Mouse (Mus musculus): ENCODE data around the gene Rtkn2. TPM values are rescaled to one million over a fixed set of nuclear protein-coding genes. Genes with fewer than 3 reads are reported as not detected.
A peak's percentile ranks its signal among the peaks of the same experiment; 100 is the strongest.

Rtkn2 gene
- polyA plus RNA-seq, 1 experiment from 2014 or later, result 1.3 TPM

- no peaks in the 10 kb centered on the region for H3K36me3 ChIP-seq (replicated peaks)
Measured at GRCm38 (mm10) chr10:68013137-68013536, 33.8 kb downstream of the Rtkn2 start.

GRCm38 (mm10) chr10:68020755-68021154, 41.4 kb downstream of the Rtkn2 start:
- H3K9me3 ChIP-seq (replicated peaks), result no peaks in the 10 kb centered on the region
- H3K27ac ChIP-seq (replicated peaks), result no peak overlapping the region
- no peak overlapping the region for H3K9ac ChIP-seq
- H3K36me3 ChIP-seq (replicated peaks), result no peaks in the 10 kb centered on the region; the same call in 1 of the 2 replicates
- no peaks in the 10 kb centered on the region for H3K4me1 ChIP-seq (replicated peaks)
- no peaks in the 10 kb centered on the region for H3K27me3 ChIP-seq
- WGBS (ENCODE audit: insufficient replicate concordance), result 71% methylated on average over 2 of the region's 2 CpGs
- no peak for ATAC-seq (ENCODE audit: insufficient read depth)
- H3K4me3 ChIP-seq (replicated peaks), result no peak overlapping the region
- no peak overlapping the region for H3K4me2 ChIP-seq

More at GRCm38 (mm10) chr10:68013137-68013536, 33.8 kb downstream of the Rtkn2 start:
- Histone ChIP-seq H3K4me3 (replicated peaks) (no peak overlapping the region), H3K4me1 (replicated peaks) (no peaks in the 10 kb centered on the region), H3K9me3 (replicated peaks) (no peaks in the 10 kb centered on the region), H3K27me3 (no peaks in the 10 kb centered on the region), H3K4me2 (no peak overlapping the region), H3K9ac (no peak overlapping the region), H3K27ac (replicated peaks) (no peak overlapping the region)
- no peak for ATAC-seq (ENCODE audit: insufficient read depth)
- 81% methylated on average over 2 of the region's 2 CpGs for WGBS (ENCODE audit: insufficient replicate concordance)

GRCm38 (mm10) chr10:68025660-68026059, 46.3 kb downstream of the Rtkn2 start:
- Histone ChIP-seq H3K36me3 (replicated peaks) (no peaks in the 10 kb centered on the region), H3K4me2 (no peak overlapping the region), H3K27ac (replicated peaks) (no peak overlapping the region), H3K4me1 (replicated peaks) (no peaks in the 10 kb centered on the region), H3K4me3 (replicated peaks) (no peak overlapping the region), H3K9me3 (replicated peaks) (no peaks in the 10 kb centered on the region), H3K9ac (no peak overlapping the region), H3K27me3 (no peaks in the 10 kb centered on the region)
- WGBS (ENCODE audit: insufficient replicate concordance), result 60% methylated on average over 3 of the region's 3 CpGs
- ATAC-seq (ENCODE audit: insufficient read depth), result no peak

GRCm38 (mm10) chr10:68028327-68029080, 49.1 kb downstream of the Rtkn2 start:
- 0 out of 2 replicates have a peak, but pooled peaks have one; percentile 22 for ATAC-seq (ENCODE audit: insufficient read depth)
- H3K27me3 ChIP-seq, result no peaks in the 10 kb centered on the region
- WGBS (ENCODE audit: insufficient replicate concordance), result 61% methylated on average over 12 of the region's 12 CpGs
- H3K27ac ChIP-seq (replicated peaks), result no peak overlapping the region
- no peak overlapping the region for H3K4me2 ChIP-seq
- H3K9ac ChIP-seq, result no peak overlapping the region
- H3K4me1 ChIP-seq (replicated peaks), result no peaks in the 10 kb centered on the region
- no peaks in the 10 kb centered on the region for H3K36me3 ChIP-seq (replicated peaks)
- no peaks in the 10 kb centered on the region for H3K9me3 ChIP-seq (replicated peaks)
- H3K4me3 ChIP-seq (replicated peaks), result no peak overlapping the region

GRCm38 (mm10) chr10:68029081-68029626, 49.8 kb downstream of the Rtkn2 start:
- Histone ChIP-seq H3K9me3 (replicated peaks) (no peaks in the 10 kb centered on the region), H3K27me3 (no peaks in the 10 kb centered on the region), H3K4me3 (replicated peaks) (no peak overlapping the region), H3K4me1 (replicated peaks) (no peaks in the 10 kb centered on the region), H3K27ac (replicated peaks) (no peak overlapping the region), H3K9ac (no peak overlapping the region), H3K36me3 (replicated peaks) (no peaks in the 10 kb centered on the region), H3K4me2 (no peak overlapping the region)
- ATAC-seq (ENCODE audit: insufficient read depth), result no peak; the same call in 1 of the 2 replicates
- whole genome bisulfite sequencing (ENCODE audit: insufficient replicate concordance), result 68% methylated on average over 5 of the region's 5 CpGs

GRCm38 (mm10) chr10:68030027-68030426, 50.7 kb downstream of the Rtkn2 start:
- no peaks in the 10 kb centered on the region for H3K27me3 ChIP-seq
- H3K36me3 ChIP-seq (replicated peaks), result no peaks in the 10 kb centered on the region
- H3K4me2 ChIP-seq, result no peak overlapping the region
- H3K27ac ChIP-seq (replicated peaks), result no peak overlapping the region
- 83% methylated on average over 6 of the region's 6 CpGs for WGBS (ENCODE audit: insufficient replicate concordance)
- no peaks in the 10 kb centered on the region for H3K4me1 ChIP-seq (replicated peaks)
- H3K4me3 ChIP-seq (replicated peaks), result no peak overlapping the region
- H3K9ac ChIP-seq, result no peak overlapping the region
- no peak for ATAC-seq (ENCODE audit: insufficient read depth)
- no peaks in the 10 kb centered on the region for H3K9me3 ChIP-seq (replicated peaks)

- Histone ChIP-seq H3K36me3 (replicated peaks) (no peaks in the 10 kb centered on the region), H3K4me2 (no peak overlapping the region), H3K4me1 (replicated peaks) (no peaks in the 10 kb centered on the region), H3K9ac (no peak overlapping the region), H3K4me3 (replicated peaks) (no peak overlapping the region), H3K27ac (replicated peaks) (no peak overlapping the region), H3K27me3 (no peaks in the 10 kb centered on the region), H3K9me3 (replicated peaks) (no peaks in the 10 kb centered on the region)
- ATAC-seq (ENCODE audit: insufficient read depth), result no peak
- WGBS (ENCODE audit: insufficient replicate concordance), result 80% methylated on average over 20 of the region's 20 CpGs
Measured at GRCm38 (mm10) chr10:68035707-68036367, 56.5 kb downstream of the Rtkn2 start.

- Histone ChIP-seq H3K4me1 (replicated peaks) (no peaks in the 10 kb centered on the region), H3K9me3 (replicated peaks) (no peaks in the 10 kb centered on the region), H3K27me3 (no peaks in the 10 kb centered on the region), H3K36me3 (replicated peaks) (no peaks in the 10 kb centered on the region), H3K27ac (replicated peaks) (no peak overlapping the region), H3K4me3 (replicated peaks) (no peak overlapping the region), H3K9ac (no peak overlapping the region), H3K4me2 (no peak overlapping the region)
- WGBS (ENCODE audit: insufficient replicate concordance), result 77% methylated on average over 17 of the region's 17 CpGs
- no peak for ATAC-seq (ENCODE audit: insufficient read depth)
Measured at GRCm38 (mm10) chr10:68036368-68036980, 57.1 kb downstream of the Rtkn2 start.

GRCm38 (mm10) chr10:68038997-68039624, 59.7 kb downstream of the Rtkn2 start:
- WGBS (ENCODE audit: insufficient replicate concordance), result 75% methylated on average over 8 of the region's 8 CpGs
- no peaks in the 10 kb centered on the region for H3K27me3 ChIP-seq
- no peak overlapping the region for H3K27ac ChIP-seq (replicated peaks)
- H3K9ac ChIP-seq, result no peak overlapping the region
- no peak for ATAC-seq (ENCODE audit: insufficient read depth)
- no peaks in the 10 kb centered on the region for H3K4me1 ChIP-seq (replicated peaks)
- no peak overlapping the region for H3K4me3 ChIP-seq (replicated peaks)
- H3K36me3 ChIP-seq (replicated peaks), result no peaks in the 10 kb centered on the region
- no peak overlapping the region for H3K4me2 ChIP-seq
- H3K9me3 ChIP-seq (replicated peaks), result no peaks in the 10 kb centered on the region

GRCm38 (mm10) chr10:68039641-68040205, 60.4 kb downstream of the Rtkn2 start:
- WGBS (ENCODE audit: insufficient replicate concordance), result 56% methylated on average over 14 of the region's 14 CpGs
- H3K4me1 ChIP-seq (replicated peaks), result no peaks in the 10 kb centered on the region
- H3K9ac ChIP-seq, result no peak overlapping the region
- H3K4me2 ChIP-seq, result no peak overlapping the region
- H3K9me3 ChIP-seq (replicated peaks), result no peaks in the 10 kb centered on the region
- no peaks in the 10 kb centered on the region for H3K36me3 ChIP-seq (replicated peaks)
- no peak overlapping the region for H3K27ac ChIP-seq (replicated peaks)
- H3K27me3 ChIP-seq, result no peaks in the 10 kb centered on the region
- no peak overlapping the region for H3K4me3 ChIP-seq (replicated peaks)
- ATAC-seq (ENCODE audit: insufficient read depth), result no peak

Data from liver, embryonic 15.5 days (tissue).